Mouse (Mus musculus) myocyte (in vitro differentiated cells): ENCODE data around the gene Ndufs4.

Experiments used
- CEBPB ChIP-seq: IDR thresholded peaks from 2 replicates; pipeline ENCODE4 v1.6.1; 2011; ENCODE audit warnings: mild to moderate bottlenecking, moderate library complexity; ENCODE audit not compliant: poor library complexity, insufficient read depth, severe bottlenecking
- E2F4 ChIP-seq: IDR thresholded peaks from one replicate; pipeline ENCODE4 v1.6.1; 2011; ENCODE audit warnings: mild to moderate bottlenecking, control low read depth, moderate library complexity; ENCODE audit not compliant: insufficient read depth
- MYOD1 ChIP-seq, 3 experiments: IDR thresholded peaks; one replicate each; pipeline ENCODE4 v1.6.1; 2011; ENCODE audit warnings: control low read depth in 2 of 3, low read depth in 2 of 3, mild to moderate bottlenecking in 2 of 3, moderate library complexity in 1 of 3; ENCODE audit not compliant: insufficient read length in 2 of 3, control insufficient read depth in 1 of 3
- POLR2A ChIP-seq: IDR thresholded peaks from one replicate; pipeline ENCODE4 v1.6.1; 2011; ENCODE audit warnings: low read depth, mild to moderate bottlenecking, control low read depth, moderate library complexity; ENCODE audit not compliant: insufficient read length
- POLR2AphosphoS2 ChIP-seq: IDR thresholded peaks from one replicate; pipeline ENCODE4 v1.6.1; 2011; ENCODE audit warnings: low read depth, control low read depth; ENCODE audit not compliant: insufficient read length
- REST ChIP-seq: IDR thresholded peaks from one replicate; pipeline ENCODE4 v1.6.1; 2011; ENCODE audit warnings: mild to moderate bottlenecking, control low read depth, moderate library complexity; ENCODE audit not compliant: insufficient read depth, insufficient read length
- SRF ChIP-seq: IDR thresholded peaks from one replicate; pipeline ENCODE4 v1.6.1; 2011; ENCODE audit warnings: low read depth; ENCODE audit not compliant: control insufficient read depth, insufficient read length
- TCF12 ChIP-seq: IDR thresholded peaks from one replicate; pipeline ENCODE4 v1.6.1; 2011; ENCODE audit warnings: mild to moderate bottlenecking, control low read depth; ENCODE audit not compliant: poor library complexity, insufficient read depth, severe bottlenecking
- TCF3 ChIP-seq: IDR thresholded peaks from one replicate; pipeline ENCODE4 v1.6.1; 2011; ENCODE audit warnings: low read depth, control low read depth; ENCODE audit not compliant: insufficient read length
- USF1 ChIP-seq: IDR thresholded peaks from one replicate; pipeline ENCODE4 v1.6.1; 2011; ENCODE audit warnings: low read depth, mild to moderate bottlenecking, control low read depth, moderate library complexity

GRCm38 (mm10) chr13:114398906-114399305 lies 10.8 kb upstream of the Ndufs4 start:
- TF ChIP-seq POLR2A (no peak), REST (no peak), POLR2AphosphoS2 (no peak), USF1 (no peak), E2F4 (no peak), CEBPB (no peak), SRF (no peak), TCF3 (no peak), MYOD1 (IDR thresholded peaks at IDR 0.05; ENCODE audit: control insufficient read depth in 1 of 3, insufficient read length in 2 of 3, low read depth in 2 of 3) (no peak), TCF12 (no peak)
